Mouse (Mus musculus): Measurements from ENCODE around the gene Ikzf1.

The Ikzf1 gene

DNA sequence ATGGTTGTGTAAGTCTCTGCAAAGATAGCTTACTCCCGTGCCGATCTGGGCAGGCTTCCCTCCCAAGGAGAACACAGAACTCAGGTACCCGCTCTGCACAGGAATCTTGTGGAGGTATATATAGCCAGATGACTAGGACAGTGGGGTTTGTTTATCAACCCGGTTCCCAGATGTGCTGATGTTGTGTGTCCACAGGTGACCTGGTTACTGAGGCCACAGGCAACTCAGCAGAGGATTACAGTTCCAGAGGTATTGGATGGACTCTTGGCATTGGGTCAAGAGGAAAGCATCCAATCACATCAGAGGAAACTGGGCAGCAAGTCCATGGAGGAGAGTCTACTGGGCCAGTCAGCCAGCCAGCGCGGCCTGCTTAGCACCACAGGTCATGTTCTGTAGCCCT, 134.0 kb downstream of the Ikzf1 start:
- TF ChIP-seq GATA4 (IDR thresholded peaks at IDR 0.05; ENCODE audit: insufficient replicate concordance, low read length) = no peak

DNA sequence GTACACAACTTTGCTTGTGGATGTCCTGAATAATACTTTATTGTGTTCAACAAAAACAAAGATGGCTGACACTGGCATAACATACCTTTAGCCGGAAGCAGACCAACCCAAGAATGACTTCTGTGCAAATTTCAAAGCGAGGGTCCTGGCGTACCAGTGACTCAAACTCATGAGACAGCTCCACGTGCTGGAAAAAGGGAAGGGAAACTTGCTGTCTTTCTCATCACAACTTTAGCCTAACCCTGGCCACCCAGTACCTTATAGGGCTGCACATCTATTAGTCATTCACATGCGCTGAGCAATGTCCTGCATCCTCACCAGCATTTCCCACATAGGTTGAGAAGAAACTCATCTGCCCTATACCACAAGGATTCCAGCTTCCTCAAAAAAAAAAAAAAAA, 134.4 kb downstream of the Ikzf1 start:
- TF ChIP-seq GATA4 (IDR thresholded peaks at IDR 0.05; ENCODE audit: insufficient replicate concordance, low read length) = no peak

DNA sequence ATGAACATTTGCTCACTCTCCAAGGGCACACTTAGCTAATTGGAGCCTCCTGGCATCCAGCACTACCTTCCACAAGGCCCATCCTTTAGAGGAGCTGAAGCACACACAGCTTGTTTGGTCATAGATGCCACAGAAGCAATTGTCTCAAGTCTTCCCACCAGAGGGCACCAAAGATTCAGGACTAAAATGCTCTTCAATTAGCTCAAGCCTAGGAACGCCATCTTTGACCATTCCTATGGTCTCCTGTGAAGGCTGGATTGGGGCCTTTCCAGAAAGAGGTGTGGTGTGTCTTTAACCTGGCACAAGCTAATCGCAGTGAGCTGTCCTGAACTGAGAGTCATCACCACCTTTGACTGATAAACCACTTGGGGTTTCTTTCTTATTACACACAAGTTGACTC, 135.4 kb downstream of the Ikzf1 start:
- TF ChIP-seq GATA4 (IDR thresholded peaks at IDR 0.05; ENCODE audit: insufficient replicate concordance, low read length) = no peak

DNA sequence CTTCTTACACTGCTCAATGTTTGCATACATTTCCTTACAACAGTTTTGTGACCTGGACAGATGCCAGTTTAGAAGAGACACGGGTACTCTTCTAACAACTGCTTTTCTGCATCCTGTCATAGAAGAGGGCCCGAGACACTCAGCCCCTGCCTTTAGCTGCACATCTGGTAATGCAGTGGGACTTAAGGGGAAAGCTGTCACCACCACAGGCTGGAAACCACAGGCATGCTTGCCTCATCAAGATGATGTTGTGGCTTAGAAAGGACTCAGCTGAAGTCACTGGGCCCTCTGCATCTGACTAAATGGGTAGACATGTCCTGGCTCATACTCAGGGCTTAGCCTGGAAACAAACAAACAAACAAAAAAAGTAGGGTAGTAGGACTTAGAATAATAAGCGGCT, 135.9 kb downstream of the Ikzf1 start:
- no peak for TF ChIP-seq GATA4 (IDR thresholded peaks at IDR 0.05; ENCODE audit: insufficient replicate concordance, low read length)

GRCm38 (mm10) chr11:11821387-11821975, 136.7 kb downstream of the Ikzf1 start:
- TF ChIP-seq GATA4 (IDR thresholded peaks at IDR 0.05; ENCODE audit: insufficient replicate concordance, low read length) = no peak
